Mouse (Mus musculus) heart, embryonic 10.5 days (tissue): ENCODE data around the gene Usp5. TPM values are rescaled to one million over a fixed set of nuclear protein-coding genes. Genes with fewer than 3 reads are reported as not detected.

Experiments used
- DNase-seq: peaks from one replicate; pipeline ENCODE4 v3.0.0-alpha.2; 2017; ENCODE audit warnings: low spot score
- H3K27ac ChIP-seq: fragments of 300-500 bp; sonication (generic); 2 replicates; pipeline ENCODE4 v1.5.1; 2016; ENCODE audit warnings: mild to moderate bottlenecking
- H3K27me3 ChIP-seq: fragments of 300-500 bp; sonication (generic); 2 replicates; pipeline ENCODE4 v1.6.1; 2016; ENCODE audit warnings: mild to moderate bottlenecking; ENCODE audit not compliant: poor library complexity, insufficient read depth, severe bottlenecking
- H3K36me3 ChIP-seq: fragments of 300-500 bp; sonication (generic); 2 replicates; pipeline ENCODE4 v1.6.1; 2016; ENCODE audit warnings: mild to moderate bottlenecking, moderate library complexity
- H3K4me1 ChIP-seq: fragments of 300-500 bp; sonication (generic); 2 replicates; pipeline ENCODE4 v1.6.1; 2016; ENCODE audit warnings: mild to moderate bottlenecking
- H3K4me3 ChIP-seq: fragments of 300-500 bp; sonication (generic); 2 replicates; pipeline ENCODE4 v1.5.1; 2016; ENCODE audit warnings: mild to moderate bottlenecking, moderate library complexity
- H3K9me3 ChIP-seq: fragments of 300-500 bp; sonication (generic); 2 replicates; pipeline ENCODE4 v1.6.1; 2016; ENCODE audit warnings: mild to moderate bottlenecking, moderate library complexity
- WGBS: fragments of 180-500 bp; shearing (Covaris S2); methylation state at CpG from one replicate; pipeline ENCODE4 v1.1.7; 2016; 5-methylcytosine and 5-hydroxymethylcytosine counted together
- polyA plus RNA-seq: library from polyadenylated mRNA; unstranded; fragments of >200 nt; fragmentation: Nextera tagmentation; extraction: Ambion mirVana; gene quantifications from 2 replicates; pipeline ENCODE4 v1.2.1, GENCODE M21; 2016

Gene Usp5
- 145 and 151 TPM in 2 replicates for polyA plus RNA-seq

GRCm38 (mm10) chr6:124828868-124829798 is at the start of gene Usp5, which contains the start of gene Cdca3:
TSS of gene Usp5 (minus strand) at chr6:124829484.
TSS of gene Cdca3 (plus strand) at chr6:124829547.
- under 1% methylated on average over 55 of the region's 55 CpGs for WGBS
- Histone ChIP-seq H3K27ac (peak within 1 kb of the TSS; percentile 91), H3K9me3 (no peaks in the 10 kb centered on the region), H3K4me1 (peaks cover 19% of the 10 kb centered on the region), H3K27me3 (no peaks in the 10 kb centered on the region), H3K4me3 (peak within 1 kb of the TSS; percentile 68), H3K36me3 (peaks cover 60% of the 10 kb centered on the region)
- DNase-seq, result peak; percentile 100

- Histone ChIP-seq H3K36me3 (no peaks in the 10 kb centered on the region), H3K27ac (no peak overlapping the region), H3K27me3 (peaks cover 2% of the 10 kb centered on the region; the same call in 1 of the 2 replicates), H3K9me3 (no peaks in the 10 kb centered on the region), H3K4me3 (no peak overlapping the region), H3K4me1 (0 out of 2 replicates have a peak, but pooled peaks cover 5% of the 10 kb centered on the region)
- DNase-seq, result no peak
- 37% methylated on average over 2 of the region's 3 CpGs for WGBS
Observed at GRCm38 (mm10) chr6:124874348-124874747, 45.1 kb upstream of the Usp5 start.

- Histone ChIP-seq H3K9me3 (no peaks in the 10 kb centered on the region), H3K36me3 (no peaks in the 10 kb centered on the region), H3K4me1 (peaks cover 25% of the 10 kb centered on the region), H3K27me3 (peaks cover 59% of the 10 kb centered on the region), H3K27ac (no peak overlapping the region), H3K4me3 (no peak overlapping the region)
- 50% methylated on average over 7 of the region's 7 CpGs for WGBS
- no peak for DNase-seq
Observed at GRCm38 (mm10) chr6:124866560-124866959, 37.3 kb upstream of the Usp5 start.

- peaks cover 66% of the 10 kb centered on the region for H3K27me3 ChIP-seq
- H3K9me3 ChIP-seq, result no peaks in the 10 kb centered on the region
- no peak for DNase-seq
- no peaks in the 10 kb centered on the region for H3K36me3 ChIP-seq
- peaks cover 32% of the 10 kb centered on the region for H3K4me1 ChIP-seq
- H3K4me3 ChIP-seq, result no peak overlapping the region
- 59% methylated on average over 18 of the region's 18 CpGs for WGBS
- no peak overlapping the region for H3K27ac ChIP-seq
Observed at GRCm38 (mm10) chr6:124865766-124866362, 36.6 kb upstream of the Usp5 start.

GRCm38 (mm10) chr6:124863658-124864298 is 34.5 kb upstream of the Usp5 start, which contains the start of gene Gpr162:
TSS of gene Gpr162 (minus strand) at chr6:124863983.
- Histone ChIP-seq H3K27ac (peak within 1 kb of the TSS; percentile 90), H3K4me3 (peak within 1 kb of the TSS; percentile 76), H3K9me3 (no peaks in the 10 kb centered on the region), H3K4me1 (peaks cover 45% of the 10 kb centered on the region), H3K36me3 (no peaks in the 10 kb centered on the region), H3K27me3 (peaks cover 81% of the 10 kb centered on the region)
- DNase-seq, result no peak
- WGBS, result under 1% methylated on average over 42 of the region's 43 CpGs

GRCm38 (mm10) chr6:124863125-124863657 is 33.9 kb upstream of the Usp5 start:
- Histone ChIP-seq H3K4me1 (peaks cover 50% of the 10 kb centered on the region), H3K27ac (peak overlapping the region; percentile 90), H3K4me3 (peak overlapping the region; percentile 76), H3K36me3 (no peaks in the 10 kb centered on the region), H3K9me3 (no peaks in the 10 kb centered on the region), H3K27me3 (peaks cover 86% of the 10 kb centered on the region)
- 0% methylated on average over 15 of the region's 16 CpGs for WGBS
- no peak for DNase-seq

GRCm38 (mm10) chr6:124862406-124863124 is 33.3 kb upstream of the Usp5 start:
- Histone ChIP-seq H3K27me3 (peaks cover 89% of the 10 kb centered on the region), H3K9me3 (no peaks in the 10 kb centered on the region), H3K4me3 (peak overlapping the region; percentile 76), H3K36me3 (no peaks in the 10 kb centered on the region), H3K4me1 (peaks cover 55% of the 10 kb centered on the region), H3K27ac (peak overlapping the region; percentile 90; the same call in 1 of the 2 replicates)
- no peak for DNase-seq
- 12% methylated on average over 8 of the region's 8 CpGs for WGBS

- no peaks in the 10 kb centered on the region for H3K9me3 ChIP-seq
- H3K36me3 ChIP-seq, result no peaks in the 10 kb centered on the region
- DNase-seq, result no peak
- H3K27ac ChIP-seq, result no peak overlapping the region
- H3K4me1 ChIP-seq, result peaks cover 62% of the 10 kb centered on the region
- peaks cover 86% of the 10 kb centered on the region for H3K27me3 ChIP-seq
- WGBS, result 41% methylated on average over 3 of the region's 3 CpGs
- H3K4me3 ChIP-seq, result no peak overlapping the region
Observed at GRCm38 (mm10) chr6:124861802-124862201, 32.5 kb upstream of the Usp5 start.

GRCm38 (mm10) chr6:124861266-124861665 is 32.0 kb upstream of the Usp5 start:
- Histone ChIP-seq H3K4me1 (peaks cover 67% of the 10 kb centered on the region), H3K27me3 (peaks cover 80% of the 10 kb centered on the region), H3K27ac (no peak overlapping the region), H3K36me3 (no peaks in the 10 kb centered on the region), H3K4me3 (no peak overlapping the region), H3K9me3 (no peaks in the 10 kb centered on the region)
- no peak for DNase-seq
- 78% methylated on average over 19 of the region's 19 CpGs for WGBS

- 74% methylated on average over 9 of the region's 9 CpGs for WGBS
- H3K4me3 ChIP-seq, result no peak overlapping the region
- peaks cover 75% of the 10 kb centered on the region for H3K4me1 ChIP-seq
- peaks cover 78% of the 10 kb centered on the region for H3K27me3 ChIP-seq
- no peaks in the 10 kb centered on the region for H3K36me3 ChIP-seq
- no peaks in the 10 kb centered on the region for H3K9me3 ChIP-seq
- DNase-seq, result no peak
- 0 out of 2 replicates have a peak overlapping the region, but pooled peaks have one; percentile 63 for H3K27ac ChIP-seq
Observed at GRCm38 (mm10) chr6:124860511-124860910, 31.2 kb upstream of the Usp5 start.

- Histone ChIP-seq H3K36me3 (no peaks in the 10 kb centered on the region), H3K27ac (peak overlapping the region; percentile 63), H3K27me3 (peaks cover 75% of the 10 kb centered on the region), H3K4me3 (no peak overlapping the region), H3K4me1 (peaks cover 79% of the 10 kb centered on the region), H3K9me3 (no peaks in the 10 kb centered on the region)
- peak; percentile 93 for DNase-seq
- WGBS, result 6% methylated on average over 12 of the region's 12 CpGs
Observed at GRCm38 (mm10) chr6:124859725-124860124, 30.4 kb upstream of the Usp5 start.
